Mouse (Mus musculus) ES-Bruce4 (cell line): ENCODE data around the gene Tnxb.

Experiments used
- CTCF ChIP-seq: IDR thresholded peaks from one replicate; pipeline ENCODE4 v1.8.1; 2011; ENCODE audit warnings: low read depth, low read length
- POLR2A ChIP-seq: IDR thresholded peaks from one replicate; pipeline ENCODE4 v1.8.1; 2011; ENCODE audit warnings: low read length; ENCODE audit not compliant: insufficient read depth

DNA sequence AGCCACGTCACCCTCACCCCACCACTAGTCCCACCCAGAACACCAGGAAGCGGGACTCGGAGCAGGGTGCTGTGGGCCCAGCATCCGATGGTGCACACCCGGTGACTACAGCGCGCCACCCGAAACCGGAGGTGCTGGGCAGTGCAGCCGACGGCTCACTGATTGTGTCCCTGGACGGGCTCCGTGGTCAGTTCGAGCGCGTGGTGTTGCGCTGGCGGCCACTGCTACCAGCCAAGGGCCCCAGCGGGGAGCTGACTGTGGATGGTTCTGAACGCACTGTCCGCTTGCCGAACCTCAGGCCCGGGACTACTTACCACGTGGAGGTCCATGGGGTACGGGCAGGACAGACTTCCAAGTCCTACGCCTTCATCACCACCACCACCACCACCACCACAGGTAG, 9.9 kb downstream of the Tnxb start:
- no peak for TF ChIP-seq POLR2A
- TF ChIP-seq CTCF, result no peak
